Mouse (Mus musculus): ENCODE data around the gene Zbtb9. TPM values are rescaled to one million over a fixed set of nuclear protein-coding genes. Genes with fewer than 3 reads are reported as not detected.
A peak's percentile ranks its signal among the peaks of the same experiment; 100 is the strongest.

Zbtb9 gene
- polyA plus RNA-seq, 1 experiment from 2014 or later, result 6.3 TPM

DNA sequence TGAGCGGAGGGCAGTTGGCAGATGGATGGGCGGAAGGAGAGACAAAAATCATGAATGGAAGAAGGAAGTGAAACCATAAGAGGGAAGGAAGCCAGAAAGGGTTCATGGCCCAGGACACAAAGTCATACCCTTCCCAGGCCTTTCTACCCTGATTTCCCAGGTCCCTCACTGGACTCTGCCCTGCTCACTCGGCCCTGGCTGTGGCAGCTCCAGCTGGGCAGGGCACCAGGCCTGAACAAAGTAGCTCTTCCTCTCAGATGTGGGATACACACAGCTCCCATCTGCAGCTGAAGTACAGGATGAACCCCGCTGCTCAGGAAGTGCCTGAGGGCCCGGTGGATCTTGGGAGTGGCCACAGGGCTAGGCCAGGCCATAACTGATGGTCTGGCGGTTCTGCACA lies 69.9 kb downstream of the Zbtb9 start:
- Histone ChIP-seq H3K9me3 (replicated peaks) (no peaks in the 10 kb centered on the region), H3K4me3 (replicated peaks) (no peak overlapping the region), H3K9ac (no peak overlapping the region), H3K27ac (peak overlapping the region; percentile 13; the same call in 1 of the 2 replicates), H3K27me3 (no peaks in the 10 kb centered on the region), H3K36me3 (no peaks in the 10 kb centered on the region), H3K4me1 (replicated peaks) (peaks cover 23% of the 10 kb centered on the region), H3K4me2 (no peak overlapping the region)
- no peak for DNase-seq
- WGBS (ENCODE audit: insufficient replicate concordance), result 40% methylated on average over 6 of the region's 6 CpGs
- ATAC-seq (ENCODE audit: low read depth), result no peak

DNA sequence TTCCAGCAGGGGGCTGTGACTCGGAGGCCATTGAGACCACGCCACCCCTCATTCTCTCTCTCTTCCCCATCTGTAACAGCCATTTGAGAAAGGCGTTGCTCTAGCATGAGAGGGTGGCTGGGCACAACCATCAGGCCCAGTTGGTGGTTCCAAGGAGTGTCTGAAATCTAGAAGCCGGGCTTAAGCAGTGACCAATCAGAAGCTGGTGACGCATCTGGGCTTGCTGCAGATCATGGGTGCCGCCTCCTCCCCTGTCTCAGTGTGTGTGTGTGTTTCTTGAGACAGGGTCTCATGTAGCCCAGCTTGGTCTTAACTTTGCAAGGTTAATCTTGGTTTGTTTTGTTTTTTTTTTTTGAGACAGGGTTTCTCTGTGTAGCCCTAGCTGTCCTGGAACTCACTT lies 72.2 kb downstream of the Zbtb9 start:
- Histone ChIP-seq H3K4me2 (no peak overlapping the region), H3K9ac (no peak overlapping the region), H3K27ac (no peak overlapping the region), H3K4me3 (replicated peaks) (no peak overlapping the region), H3K4me1 (replicated peaks) (peaks cover 17% of the 10 kb centered on the region), H3K27me3 (no peaks in the 10 kb centered on the region), H3K36me3 (no peaks in the 10 kb centered on the region), H3K9me3 (replicated peaks) (no peaks in the 10 kb centered on the region)
- no peak for ATAC-seq (ENCODE audit: low read depth)
- no peak for DNase-seq
- 74% methylated on average over 6 of the region's 6 CpGs for WGBS (ENCODE audit: insufficient replicate concordance)

DNA sequence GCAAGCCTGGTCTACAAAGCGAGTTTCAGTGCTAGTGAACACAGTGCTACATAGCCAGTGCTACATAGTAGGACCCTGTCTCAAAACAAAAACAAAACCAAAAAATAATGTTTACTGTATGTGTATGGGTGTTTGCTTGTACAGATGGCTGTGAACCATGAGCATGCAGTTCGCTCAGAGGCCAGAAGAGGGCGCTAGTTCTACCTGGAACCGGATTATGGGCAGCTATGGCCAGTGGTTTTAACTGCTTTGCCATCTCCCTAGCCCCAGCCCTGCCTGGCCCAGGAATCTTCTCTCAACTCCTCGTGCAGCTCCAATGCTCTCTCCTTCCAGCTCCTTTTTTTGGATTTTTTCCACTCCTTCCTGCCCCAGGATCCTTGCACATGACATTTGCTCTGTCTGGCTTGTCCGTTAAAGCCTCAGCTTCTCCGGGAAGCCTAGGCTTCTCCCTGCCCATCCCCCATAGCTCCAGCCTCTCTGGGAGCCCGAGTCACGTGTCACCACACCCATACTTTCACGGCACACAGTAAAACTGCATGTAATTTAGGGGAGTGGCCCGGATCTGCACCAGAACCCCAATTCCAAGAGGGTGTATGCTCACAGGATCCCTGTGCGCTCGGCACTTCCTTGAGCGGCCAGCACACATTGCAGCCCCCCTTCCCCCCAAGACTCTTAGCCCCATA lies 74.9 kb downstream of the Zbtb9 start:
- DNase-seq (no peak), ATAC-seq (ENCODE audit: low read depth) (no peak)
- H3K9me3 ChIP-seq (replicated peaks), result no peaks in the 10 kb centered on the region
- H3K36me3 ChIP-seq, result no peaks in the 10 kb centered on the region
- peaks cover 22% of the 10 kb centered on the region for H3K4me1 ChIP-seq (replicated peaks)
- no peak overlapping the region for H3K9ac ChIP-seq
- no peak overlapping the region for H3K4me3 ChIP-seq (replicated peaks)
- H3K4me2 ChIP-seq, result no peak overlapping the region
- H3K27me3 ChIP-seq, result no peaks in the 10 kb centered on the region
- WGBS (ENCODE audit: insufficient replicate concordance), result 67% methylated on average over 14 of the region's 14 CpGs
- H3K27ac ChIP-seq, result no peak overlapping the region

DNA sequence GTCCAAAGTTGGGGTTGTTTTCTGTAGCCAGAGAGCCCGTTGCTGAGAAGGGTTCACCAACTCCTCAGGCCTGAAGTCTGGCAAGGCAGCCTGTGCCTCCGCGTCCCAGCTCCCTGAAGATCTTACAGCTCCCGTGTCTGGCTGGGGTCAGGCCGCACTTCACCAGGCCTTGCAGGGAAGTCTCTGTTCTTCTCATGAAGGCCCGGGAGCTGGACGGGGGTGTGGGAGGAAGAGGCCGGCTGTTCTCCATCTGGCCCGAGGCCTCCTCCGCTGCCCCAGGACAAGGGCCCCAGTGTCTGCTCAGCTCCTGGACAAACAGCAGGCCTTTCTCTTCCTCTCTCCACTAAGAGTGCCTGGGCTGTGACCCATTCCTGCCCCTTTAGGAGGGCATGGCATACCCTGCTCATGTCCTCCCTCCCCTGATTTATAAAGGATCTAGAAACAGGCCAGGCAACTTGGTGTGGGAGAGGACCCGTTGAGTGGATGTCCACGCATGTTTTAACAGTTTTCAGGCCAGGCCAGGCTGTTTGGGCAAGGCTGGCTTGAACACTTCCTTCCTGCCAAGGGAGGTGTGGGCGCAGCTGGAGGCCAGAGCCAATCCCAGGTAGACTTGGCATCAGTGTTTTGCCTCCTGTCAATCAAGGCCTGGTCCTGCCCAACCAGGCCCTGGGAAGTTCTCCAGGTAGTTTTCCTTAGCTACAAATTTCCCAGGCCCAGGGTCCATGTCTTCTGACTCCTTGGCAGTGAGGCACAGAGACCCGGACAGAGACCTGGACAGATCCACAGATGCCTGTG lies 75.7 kb downstream of the Zbtb9 start:
- DNase-seq, result no peak
- no peak overlapping the region for H3K27ac ChIP-seq
- no peak overlapping the region for H3K4me2 ChIP-seq
- H3K27me3 ChIP-seq, result no peaks in the 10 kb centered on the region
- no peak overlapping the region for H3K9ac ChIP-seq
- ATAC-seq (ENCODE audit: low read depth), result no peak
- no peaks in the 10 kb centered on the region for H3K36me3 ChIP-seq
- no peak overlapping the region for H3K4me3 ChIP-seq (replicated peaks)
- no peaks in the 10 kb centered on the region for H3K9me3 ChIP-seq (replicated peaks)
- peaks cover 17% of the 10 kb centered on the region for H3K4me1 ChIP-seq (replicated peaks)
- WGBS (ENCODE audit: insufficient replicate concordance), result 73% methylated on average over 14 of the region's 14 CpGs

DNA sequence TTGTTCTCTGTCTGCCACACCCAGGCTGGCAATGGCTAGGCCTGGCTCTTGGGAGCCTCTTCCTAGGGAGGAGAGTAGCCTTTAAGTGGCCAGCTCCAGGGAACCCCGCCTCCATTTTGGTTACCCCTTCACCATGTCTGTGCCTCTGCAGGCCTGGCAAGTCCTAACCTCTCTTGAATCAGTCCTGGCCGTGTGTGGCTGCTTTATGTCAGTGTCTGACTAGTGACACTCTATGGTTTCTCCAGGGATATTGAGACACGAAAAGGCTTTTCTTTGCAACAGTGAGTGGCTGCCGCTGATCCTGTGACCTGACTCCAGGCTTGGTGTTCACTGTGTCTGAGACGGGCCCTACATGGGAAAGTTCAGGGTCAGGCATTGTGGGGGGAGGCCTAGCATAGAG lies 77.9 kb downstream of the Zbtb9 start:
- DNase-seq (no peak), ATAC-seq (ENCODE audit: low read depth) (no peak)
- H3K27me3 ChIP-seq, result no peaks in the 10 kb centered on the region
- 66% methylated on average over 5 of the region's 5 CpGs for WGBS (ENCODE audit: insufficient replicate concordance)
- H3K9ac ChIP-seq, result no peak overlapping the region
- H3K36me3 ChIP-seq, result no peaks in the 10 kb centered on the region
- no peak overlapping the region for H3K4me3 ChIP-seq (replicated peaks)
- H3K27ac ChIP-seq, result no peak overlapping the region
- H3K4me2 ChIP-seq, result no peak overlapping the region
- peaks cover 19% of the 10 kb centered on the region for H3K4me1 ChIP-seq (replicated peaks)
- no peaks in the 10 kb centered on the region for H3K9me3 ChIP-seq (replicated peaks)

DNA sequence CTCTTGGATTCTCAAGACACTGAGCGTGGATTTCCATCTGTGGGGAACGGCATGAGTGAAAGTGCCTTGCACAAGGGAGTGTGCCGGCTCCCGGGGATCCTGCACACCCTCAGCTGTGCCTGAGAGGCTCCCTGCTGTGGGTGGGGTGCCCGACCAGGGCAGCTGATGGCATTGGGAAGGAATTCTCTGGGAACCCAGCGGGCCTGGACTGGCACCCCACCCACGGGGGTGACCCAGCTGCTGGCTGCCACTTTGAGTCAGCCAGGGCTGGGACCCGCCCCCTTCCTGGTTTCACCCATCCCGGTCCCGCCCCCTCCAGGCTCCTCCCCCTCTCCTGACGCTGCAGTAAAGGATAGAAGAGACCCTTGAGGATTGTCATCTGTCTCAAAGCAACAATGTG lies 78.5 kb downstream of the Zbtb9 start:
- DNase-seq (no peak), ATAC-seq (ENCODE audit: low read depth) (0 out of 2 replicates have a peak, but pooled peaks have one; percentile 24)
- H3K27me3 ChIP-seq, result peaks cover 6% of the 10 kb centered on the region
- no peaks in the 10 kb centered on the region for H3K36me3 ChIP-seq
- no peak overlapping the region for H3K4me3 ChIP-seq (replicated peaks)
- 24% methylated on average over 10 of the region's 11 CpGs for WGBS (ENCODE audit: insufficient replicate concordance)
- peaks cover 23% of the 10 kb centered on the region for H3K4me1 ChIP-seq (replicated peaks)
- H3K4me2 ChIP-seq, result peak overlapping the region; percentile 35; the same call in 1 of the 2 replicates
- no peaks in the 10 kb centered on the region for H3K9me3 ChIP-seq (replicated peaks)
- H3K9ac ChIP-seq, result no peak overlapping the region
- H3K27ac ChIP-seq, result no peak overlapping the region

DNA sequence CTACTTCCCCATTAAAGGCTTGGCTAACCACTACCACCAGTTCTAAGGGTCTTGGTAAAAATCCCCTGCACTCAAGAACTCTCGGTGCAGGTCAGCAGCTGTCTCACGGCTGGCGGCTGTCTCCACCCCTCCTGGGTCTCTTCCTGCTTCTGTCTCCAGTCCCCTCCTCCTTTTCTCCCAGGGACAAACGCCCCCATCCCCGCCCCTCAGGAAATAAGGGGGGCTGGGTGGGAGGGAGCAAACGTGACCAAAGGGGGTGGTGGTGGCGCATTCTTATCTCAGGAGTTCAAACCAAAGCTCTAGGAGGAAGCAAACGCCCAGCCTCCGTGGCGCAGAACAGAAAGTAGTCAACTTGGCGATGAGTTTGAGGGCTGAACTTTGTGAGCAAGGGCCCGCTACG lies 83.2 kb downstream of the Zbtb9 start:
- Histone ChIP-seq H3K4me2 (peak overlapping the region; percentile 80), H3K27me3 (peaks cover 35% of the 10 kb centered on the region), H3K4me1 (replicated peaks) (peaks cover 34% of the 10 kb centered on the region), H3K36me3 (no peaks in the 10 kb centered on the region), H3K9me3 (replicated peaks) (no peaks in the 10 kb centered on the region), H3K9ac (0 out of 2 replicates have a peak overlapping the region, but pooled peaks have one; percentile 19), H3K4me3 (replicated peaks) (peak overlapping the region; percentile 57), H3K27ac (peak overlapping the region; percentile 54; the same call in 1 of the 2 replicates)
- DNase-seq, result peak; percentile 36
- WGBS (ENCODE audit: insufficient replicate concordance), result under 1% methylated on average over 13 of the region's 13 CpGs
- ATAC-seq (ENCODE audit: low read depth), result 0 out of 2 replicates have a peak, but pooled peaks have one; percentile 37

DNA sequence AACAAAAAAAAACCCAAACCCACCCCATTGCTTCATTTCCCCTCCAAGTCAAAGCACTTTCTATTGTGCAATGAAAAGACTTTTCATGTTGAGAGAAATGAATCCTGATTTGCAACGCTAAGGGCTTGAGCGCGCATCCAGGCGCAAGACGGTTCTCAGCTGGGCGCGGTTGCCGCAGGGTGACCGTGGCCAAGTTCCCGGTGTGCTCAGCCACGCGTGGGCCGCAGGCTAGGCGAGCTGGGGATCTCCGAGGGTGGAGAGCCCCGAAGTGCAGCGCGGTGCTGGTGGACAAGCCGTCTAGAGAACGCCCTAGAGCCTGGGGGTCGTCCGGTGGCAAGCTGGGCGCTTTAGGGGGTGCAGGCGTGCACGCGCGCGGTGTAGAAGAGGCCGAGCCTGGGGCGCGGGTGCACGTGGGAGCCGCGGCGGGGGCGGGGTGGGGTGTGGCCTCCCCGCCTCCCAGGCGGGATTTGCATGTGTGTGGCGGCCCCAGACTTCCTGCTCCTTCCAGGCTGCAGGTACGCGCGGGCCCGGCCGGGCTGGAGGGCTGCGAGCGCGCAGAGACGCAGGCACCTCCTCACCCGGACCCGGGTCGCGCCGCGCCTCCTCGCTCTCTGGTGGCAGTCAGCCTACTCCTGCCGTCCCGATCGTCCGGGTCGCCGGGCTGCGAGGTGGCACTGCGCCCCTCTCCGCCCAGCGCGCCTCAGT lies 84.0 kb downstream of the Zbtb9 start, which contains the start of gene Itpr3:
Gene Itpr3, plus strand, starts transcription at position 493 of the 705 bp plus-strand sequence.
- Histone ChIP-seq H3K4me1 (replicated peaks) (peaks cover 28% of the 10 kb centered on the region), H3K9ac (peak within 1 kb of the TSS; percentile 60), H3K27ac (peak within 1 kb of the TSS; percentile 54), H3K4me2 (peak within 1 kb of the TSS; percentile 80), H3K36me3 (no peaks in the 10 kb centered on the region), H3K27me3 (peaks cover 35% of the 10 kb centered on the region), H3K4me3 (replicated peaks) (peak within 1 kb of the TSS; percentile 57), H3K9me3 (replicated peaks) (no peaks in the 10 kb centered on the region)
- ATAC-seq (ENCODE audit: low read depth) (peak; percentile 73), DNase-seq (no peak)
- WGBS (ENCODE audit: insufficient replicate concordance), result under 1% methylated on average over 66 of the region's 66 CpGs

DNA sequence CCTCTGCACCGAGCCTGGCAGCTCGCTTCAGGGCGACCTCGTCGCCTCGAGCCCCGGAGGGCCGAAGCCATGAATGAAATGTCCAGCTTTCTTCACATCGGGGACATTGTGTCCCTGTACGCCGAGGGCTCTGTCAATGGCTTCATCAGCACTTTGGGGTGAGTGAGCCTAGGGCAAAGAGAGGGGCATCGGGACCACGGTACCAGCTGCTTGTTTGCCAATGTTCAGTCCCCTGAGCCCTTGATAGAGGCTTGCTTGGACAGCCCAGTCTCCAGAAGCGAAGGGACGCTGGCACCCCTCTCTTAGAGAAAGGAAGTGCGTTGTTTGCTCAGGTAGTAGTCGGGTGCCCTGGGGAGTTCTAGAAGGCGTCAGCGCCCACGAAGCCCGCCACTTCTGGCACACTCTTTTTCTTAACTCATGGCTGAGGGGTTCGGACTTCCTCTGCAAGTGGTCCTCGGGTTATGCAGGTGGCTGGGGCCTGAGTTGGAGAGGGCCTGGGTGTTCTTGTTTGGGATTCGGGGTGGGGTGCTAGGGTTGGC lies 84.6 kb downstream of the Zbtb9 start:
- 2% methylated on average over 24 of the region's 24 CpGs for WGBS (ENCODE audit: insufficient replicate concordance)
- DNase-seq (no peak), ATAC-seq (ENCODE audit: low read depth) (peak; percentile 54)
- Histone ChIP-seq H3K36me3 (no peaks in the 10 kb centered on the region), H3K9me3 (replicated peaks) (no peaks in the 10 kb centered on the region), H3K27me3 (peaks cover 35% of the 10 kb centered on the region), H3K4me1 (replicated peaks) (peaks cover 24% of the 10 kb centered on the region), H3K9ac (peak overlapping the region; percentile 60), H3K4me2 (peak overlapping the region; percentile 80), H3K4me3 (replicated peaks) (peak overlapping the region; percentile 57), H3K27ac (no peak overlapping the region)

Data from liver, embryonic 13.5 days (tissue).